Mouse (Mus musculus): ENCODE measurements around the gene Ero1l.

Gene Ero1l

DNA sequence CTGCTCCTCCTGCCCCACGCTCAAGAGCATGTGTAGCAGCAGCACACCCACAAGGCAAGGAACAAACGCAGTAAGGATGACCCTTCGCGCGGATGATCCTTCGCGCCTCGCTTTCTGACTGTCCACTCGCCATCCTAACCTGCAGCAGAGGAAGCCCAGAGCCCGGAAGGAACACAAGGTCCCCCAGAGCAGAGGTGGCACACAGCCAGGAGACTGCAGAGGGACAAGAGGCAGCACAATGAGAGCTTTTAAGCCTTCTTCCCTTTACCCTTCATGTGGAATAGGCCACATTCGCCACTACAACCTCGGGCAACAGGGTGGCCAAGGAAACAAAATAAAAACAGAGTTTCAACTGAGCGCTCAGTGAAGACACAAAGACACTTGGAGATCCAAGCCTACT is 8.9 kb downstream of the Ero1l start:
- in situ Hi-C loops (cut with MboI; ENCODE audit: low pct_unique_long_range_greater_than_20kb in 1 of 2, low sequenced_read_pairs in 2 of 2, unreplicated experiment in 1 of 2), result no loop called here

DNA sequence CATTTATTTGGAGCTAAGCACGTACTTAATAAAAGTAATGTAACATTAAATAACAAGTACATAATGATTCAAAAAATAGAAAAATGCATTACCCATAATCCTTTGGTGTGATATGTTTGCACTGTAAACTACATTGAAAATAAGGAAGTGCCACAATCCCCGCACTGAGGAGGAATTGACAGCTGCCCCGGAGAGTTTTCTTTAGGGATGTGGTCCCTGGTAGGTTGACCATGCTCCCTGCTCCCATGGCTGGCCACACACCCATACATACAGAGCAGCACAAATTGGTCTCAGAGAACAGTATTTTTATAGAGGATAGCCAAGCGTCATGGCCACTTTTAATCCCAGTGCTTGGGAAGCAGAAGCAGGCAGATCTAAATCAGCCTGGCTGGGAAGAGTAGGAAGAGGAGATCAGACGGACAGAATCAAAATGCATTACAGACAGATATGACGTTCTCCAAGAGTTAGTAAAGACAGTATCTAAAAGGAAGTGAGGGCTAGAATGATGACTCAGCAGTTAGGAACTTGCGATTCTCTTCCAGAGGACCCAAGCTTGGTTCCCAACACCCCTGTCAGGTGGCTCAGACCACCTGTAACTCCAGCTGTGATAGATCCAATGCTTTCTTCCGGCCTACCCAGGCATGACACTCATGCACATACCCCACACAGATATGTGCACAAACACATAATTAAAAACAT is 10.8 kb downstream of the Ero1l start:
- in situ Hi-C loops (cut with MboI; ENCODE audit: low pct_unique_long_range_greater_than_20kb in 1 of 2, low sequenced_read_pairs in 2 of 2, unreplicated experiment in 1 of 2), result no loop called here

DNA sequence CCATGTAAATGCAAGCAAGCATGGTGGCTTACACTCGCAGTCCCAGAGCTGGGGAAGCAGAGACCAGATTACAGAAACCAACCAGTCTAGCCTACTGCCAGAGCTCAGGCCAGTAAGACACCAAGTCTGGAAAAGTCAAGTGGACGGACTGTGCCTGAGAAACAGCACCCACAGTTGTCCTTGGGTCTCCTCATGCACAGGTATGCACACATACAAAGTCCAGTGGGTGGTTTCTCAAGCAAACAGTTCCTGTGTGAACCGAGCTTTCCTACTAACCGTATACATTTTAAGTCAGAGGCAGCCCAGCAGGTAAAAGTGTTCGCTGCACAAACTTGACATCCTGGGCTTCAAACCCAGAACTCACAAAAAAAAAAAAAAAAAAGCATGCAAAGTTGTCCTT is 12.7 kb downstream of the Ero1l start:
- in situ Hi-C loops (cut with MboI; ENCODE audit: low pct_unique_long_range_greater_than_20kb in 1 of 2, low sequenced_read_pairs in 2 of 2, unreplicated experiment in 1 of 2), result no loop called here

DNA sequence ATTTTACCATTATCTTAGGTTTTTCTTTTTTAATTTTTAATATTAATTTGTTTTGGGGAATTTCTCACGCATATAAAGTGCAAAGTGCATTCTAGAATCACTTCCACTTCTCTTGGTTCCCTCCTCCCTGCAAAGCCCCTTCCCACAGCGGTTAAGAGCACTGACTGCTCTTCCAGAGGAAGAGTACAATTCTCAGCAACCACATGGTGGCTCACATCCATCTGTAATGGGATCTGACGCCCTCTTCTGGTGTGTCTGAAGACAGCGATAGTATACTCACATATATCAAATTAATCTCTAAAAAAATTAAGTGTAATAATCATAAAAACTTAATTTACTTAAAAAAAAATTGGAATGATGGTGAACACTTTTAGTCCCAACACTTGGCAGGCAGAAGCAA is 14.2 kb downstream of the Ero1l start:
- in situ Hi-C loops (cut with MboI; ENCODE audit: low pct_unique_long_range_greater_than_20kb in 1 of 2, low sequenced_read_pairs in 2 of 2, unreplicated experiment in 1 of 2), result no loop called here

DNA sequence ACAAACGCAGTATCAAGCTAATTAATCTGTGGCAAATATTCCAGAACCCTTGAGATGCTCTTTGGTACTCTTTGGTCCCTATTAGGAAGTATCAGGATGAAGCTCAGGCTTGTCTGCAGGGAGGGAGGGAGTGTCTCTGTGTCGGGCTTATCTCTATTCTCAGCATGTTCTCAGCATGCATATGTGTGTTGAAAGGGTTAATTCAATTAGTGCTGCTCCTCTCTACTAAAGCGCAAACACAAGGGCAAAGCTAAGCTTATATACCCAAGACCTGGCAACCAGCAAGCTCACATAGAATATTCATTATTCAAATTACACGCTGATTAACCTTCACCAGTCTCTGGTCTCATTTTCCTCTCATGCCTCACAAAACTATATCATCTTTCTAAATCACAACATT is 14.6 kb downstream of the Ero1l start:
- in situ Hi-C loops (cut with MboI; ENCODE audit: low pct_unique_long_range_greater_than_20kb in 1 of 2, low sequenced_read_pairs in 2 of 2, unreplicated experiment in 1 of 2), result no loop called here

DNA sequence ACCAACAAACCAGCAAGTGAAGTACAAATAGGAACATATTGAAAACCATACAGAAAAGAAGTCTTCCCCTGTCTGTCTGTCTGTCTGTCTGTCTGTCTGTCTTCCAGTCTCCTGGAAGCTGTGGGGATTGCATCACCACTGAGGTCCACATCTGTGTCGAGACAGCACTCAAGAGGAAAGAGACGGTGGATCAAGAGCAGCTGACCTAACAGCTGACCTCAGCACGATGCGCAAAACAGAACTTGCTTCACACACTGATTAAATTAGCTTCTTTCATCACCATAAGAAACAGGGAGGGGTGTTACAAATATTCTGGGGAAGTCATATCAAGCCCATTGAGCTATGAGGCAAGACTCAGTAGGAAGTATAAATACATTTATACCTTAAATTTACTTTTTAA is 27.0 kb downstream of the Ero1l start:
- in situ Hi-C loops (cut with MboI; ENCODE audit: low pct_unique_long_range_greater_than_20kb in 1 of 2, low sequenced_read_pairs in 2 of 2, unreplicated experiment in 1 of 2), result no loop called here

DNA sequence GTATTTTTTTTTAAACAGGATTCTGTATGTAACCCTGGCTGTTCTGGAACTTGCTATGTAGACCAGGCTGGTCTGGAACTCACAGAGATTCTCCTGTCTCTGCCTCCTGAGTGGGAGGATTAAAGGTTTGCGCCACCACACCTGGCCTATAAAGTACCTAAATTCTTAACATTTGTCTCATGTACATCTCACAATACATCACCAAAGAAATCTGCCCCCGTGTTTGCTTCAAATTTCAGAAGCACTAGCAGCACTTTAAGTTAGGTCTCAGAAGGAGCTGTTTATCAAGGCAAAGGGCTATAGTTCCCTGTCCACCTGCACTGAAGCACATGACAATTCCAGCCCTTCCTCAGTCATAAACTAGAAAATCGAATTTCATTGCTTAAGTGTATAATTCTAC is 36.5 kb downstream of the Ero1l start:
- in situ Hi-C loops (cut with MboI; ENCODE audit: low pct_unique_long_range_greater_than_20kb in 1 of 2, low sequenced_read_pairs in 2 of 2, unreplicated experiment in 1 of 2), result no loop called here

DNA sequence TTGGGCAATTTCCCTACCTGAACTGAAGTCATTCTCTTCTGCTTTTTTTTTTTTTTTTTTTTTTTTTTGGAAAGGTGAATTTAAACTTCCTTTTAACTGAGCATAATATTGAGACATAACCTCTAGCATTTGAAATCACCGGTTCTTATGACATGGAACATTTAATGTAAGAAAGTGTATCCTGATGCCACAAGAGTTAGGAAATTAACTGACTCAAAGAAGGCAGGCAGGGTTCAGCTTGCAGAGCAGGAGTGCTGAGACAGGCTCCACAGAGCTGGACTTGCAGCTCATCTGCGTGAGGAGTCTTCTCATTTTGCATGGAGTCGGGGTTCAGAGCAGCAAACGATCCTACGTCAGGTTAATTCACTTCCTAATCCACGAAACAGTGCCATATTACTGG is 42.8 kb downstream of the Ero1l start:
- in situ Hi-C loops (cut with MboI; ENCODE audit: low pct_unique_long_range_greater_than_20kb in 1 of 2, low sequenced_read_pairs in 2 of 2, unreplicated experiment in 1 of 2), result no loop called here

DNA sequence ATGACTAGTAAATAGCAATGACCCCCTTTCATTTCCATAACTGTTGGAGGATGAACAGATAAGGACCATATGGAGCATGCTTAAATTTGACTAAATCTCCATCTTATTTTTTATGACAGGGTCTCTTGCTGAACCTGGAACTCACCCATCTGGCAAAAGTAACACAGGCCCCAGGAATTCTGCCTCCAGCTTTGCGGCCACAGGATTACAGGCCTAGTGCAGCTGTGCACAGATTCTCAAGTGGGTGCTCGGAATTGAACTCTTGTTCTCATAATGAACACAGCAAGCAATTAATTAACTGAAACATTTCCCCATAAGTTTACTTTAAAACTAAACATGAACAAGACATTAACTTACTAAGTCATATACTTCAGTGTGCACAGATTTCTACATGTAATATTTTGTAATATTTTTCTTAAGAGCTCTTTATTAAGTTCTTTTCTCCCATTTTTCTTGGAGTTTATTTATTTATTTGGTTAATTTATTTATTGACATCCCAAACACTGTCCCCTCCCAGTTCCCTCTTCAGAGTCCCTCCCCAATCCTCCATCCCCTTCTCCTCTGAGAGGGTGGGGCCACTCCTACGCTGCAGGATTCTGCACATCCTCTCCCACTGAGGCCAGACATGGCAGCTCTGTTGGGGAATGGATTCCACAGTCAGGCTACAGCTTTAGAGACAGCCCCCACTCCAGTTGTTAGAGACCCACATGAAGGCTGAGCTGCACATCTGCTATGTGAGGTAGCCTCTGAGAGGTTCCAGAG is 54.6 kb downstream of the Ero1l start:
- in situ Hi-C loops (cut with MboI; ENCODE audit: low pct_unique_long_range_greater_than_20kb in 1 of 2, low sequenced_read_pairs in 2 of 2, unreplicated experiment in 1 of 2), result no loop called here

DNA sequence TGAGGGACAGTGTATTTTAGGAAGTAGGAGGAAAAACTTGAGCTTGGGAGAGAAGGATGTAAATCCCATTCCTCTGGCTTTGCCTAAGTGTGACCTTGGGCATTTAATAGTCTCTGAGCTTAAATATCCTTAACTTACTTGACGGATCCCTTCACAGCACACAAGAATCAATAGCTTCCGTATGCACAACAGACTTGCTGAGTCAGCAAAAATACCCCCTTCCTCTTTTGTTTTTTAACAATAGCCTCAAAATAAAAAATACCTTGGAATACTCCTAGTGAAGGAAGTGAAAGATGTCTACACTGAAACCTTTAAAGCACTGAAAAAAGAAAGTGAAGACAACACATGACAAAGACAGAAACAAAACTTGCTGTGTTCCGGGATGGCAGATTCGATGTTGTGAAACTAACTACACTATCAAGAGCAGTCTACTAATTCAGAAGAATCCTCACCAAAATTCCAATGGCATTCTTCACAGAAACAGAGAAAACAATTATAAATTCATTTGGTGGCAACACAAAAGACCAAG is 67.0 kb downstream of the Ero1l start:
- in situ Hi-C loops (cut with MboI; ENCODE audit: low pct_unique_long_range_greater_than_20kb in 1 of 2, low sequenced_read_pairs in 2 of 2, unreplicated experiment in 1 of 2), result no loop called here

DNA sequence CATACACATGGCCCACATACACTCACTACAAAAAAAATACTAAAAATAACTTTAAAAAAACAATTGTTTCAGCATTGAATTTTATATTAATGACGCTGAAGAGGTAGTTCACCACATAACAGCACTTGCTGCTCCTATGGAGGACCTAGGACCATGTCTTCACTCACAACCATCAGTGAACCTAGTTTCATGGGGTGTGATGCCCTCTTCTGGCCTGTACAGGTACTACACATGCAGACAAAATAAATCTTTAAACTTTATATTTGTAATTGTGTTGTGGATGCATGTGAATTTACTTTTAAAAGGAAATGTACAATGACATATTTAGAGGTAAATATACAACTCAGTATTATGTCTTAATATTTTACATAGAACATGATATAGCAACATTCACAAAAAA is 77.0 kb downstream of the Ero1l start:
- in situ Hi-C loops (cut with MboI; ENCODE audit: low pct_unique_long_range_greater_than_20kb in 1 of 2, low sequenced_read_pairs in 2 of 2, unreplicated experiment in 1 of 2), result loop anchor here in 1 of 2 experiments (25.0 kb wide), 1 partner anchor 254 kb away; the partner anchor contains the start of gene Ptger2

DNA sequence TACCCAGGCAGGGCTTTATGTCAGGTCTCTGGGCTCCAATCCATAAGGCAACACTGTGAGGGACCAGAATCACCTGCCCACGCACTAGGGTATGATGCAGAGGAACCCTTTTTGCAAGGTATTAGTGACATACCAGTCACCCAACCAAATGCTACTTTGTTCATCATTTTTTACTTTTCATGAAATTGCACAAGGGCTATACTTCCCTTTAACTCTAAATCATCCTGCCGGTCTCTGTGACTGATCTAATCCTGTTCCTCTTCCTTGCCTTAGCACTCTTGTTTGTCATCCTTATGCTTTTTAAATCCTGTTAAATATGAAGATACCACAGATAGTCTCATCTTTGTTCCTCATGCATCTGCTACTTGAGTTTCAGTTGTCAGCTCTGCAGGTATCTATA is 79.5 kb downstream of the Ero1l start:
- in situ Hi-C loops (cut with MboI; ENCODE audit: low pct_unique_long_range_greater_than_20kb in 1 of 2, low sequenced_read_pairs in 2 of 2, unreplicated experiment in 1 of 2), result loop anchor here in 1 of 2 experiments (25.0 kb wide), 1 partner anchor 252 kb away; the partner anchor contains the start of gene Ptger2
